Mouse (Mus musculus): ENCODE results near the gene Txnl4b. TPM values are rescaled to one million over a fixed set of nuclear protein-coding genes. Genes with fewer than 3 reads are reported as not detected.

The Txnl4b gene
- polyA plus RNA-seq (2016; fragmentation: Nextera tagmentation; extraction: Ambion mirVana) = 18.5 and 20.0 TPM in 2 replicates

GRCm38 (mm10) chr8:109565498-109566333 lies at the start of gene Txnl4b, which contains the start of gene Dhx38:
TSS of gene Txnl4b (plus strand) at chr8:109565892.
TSS of gene Dhx38 (minus strand) at chr8:109565861.
- peak within 1 kb of the TSS; percentile 95 for H3K27ac ChIP-seq
- peak within 1 kb of the TSS; percentile 89 for H3K4me3 ChIP-seq
- under 1% methylated on average over 52 of the region's 52 CpGs for WGBS
- H3K9me3 ChIP-seq = no peaks in the 10 kb centered on the region
- DNase-seq (ENCODE audit: low spot score) = peak; percentile 99
- H3K36me3 ChIP-seq = peaks cover 27% of the 10 kb centered on the region
- peaks cover 16% of the 10 kb centered on the region for H3K4me1 ChIP-seq
- no peaks in the 10 kb centered on the region for H3K27me3 ChIP-seq (ENCODE audit: insufficient read depth, poor library complexity, severe bottlenecking)

GRCm38 (mm10) chr8:109524008-109524407 lies 41.7 kb upstream of the Txnl4b start:
- Histone ChIP-seq H3K4me3 (no peak overlapping the region), H3K27ac (no peak overlapping the region), H3K4me1 (no peaks in the 10 kb centered on the region), H3K9me3 (no peaks in the 10 kb centered on the region), H3K36me3 (no peaks in the 10 kb centered on the region), H3K27me3 (ENCODE audit: insufficient read depth, poor library complexity, severe bottlenecking) (no peaks in the 10 kb centered on the region; the same call in 1 of the 2 replicates)
- 80% methylated on average over 2 of the region's 2 CpGs for WGBS
- no peak for DNase-seq (ENCODE audit: low spot score)

GRCm38 (mm10) chr8:109535140-109535990 lies 30.3 kb upstream of the Txnl4b start:
- Histone ChIP-seq H3K4me3 (no peak overlapping the region), H3K27me3 (ENCODE audit: insufficient read depth, poor library complexity, severe bottlenecking) (peaks cover 4% of the 10 kb centered on the region; the same call in 1 of the 2 replicates), H3K9me3 (no peaks in the 10 kb centered on the region), H3K4me1 (peaks cover 12% of the 10 kb centered on the region), H3K27ac (no peak overlapping the region), H3K36me3 (no peaks in the 10 kb centered on the region)
- peak; percentile 74 for DNase-seq (ENCODE audit: low spot score)
- 77% methylated on average over 19 of the region's 19 CpGs for WGBS

- Histone ChIP-seq H3K36me3 (no peaks in the 10 kb centered on the region), H3K4me3 (peak overlapping the region; percentile 28; the same call in 1 of the 2 replicates), H3K4me1 (peaks cover 12% of the 10 kb centered on the region), H3K9me3 (no peaks in the 10 kb centered on the region), H3K27ac (peak overlapping the region; percentile 84), H3K27me3 (ENCODE audit: insufficient read depth, poor library complexity, severe bottlenecking) (peaks cover 4% of the 10 kb centered on the region; the same call in 1 of the 2 replicates)
- 3% methylated on average over 5 of the region's 5 CpGs for WGBS
- DNase-seq (ENCODE audit: low spot score) = peak; percentile 92
Observed at GRCm38 (mm10) chr8:109536703-109537102, 29.0 kb upstream of the Txnl4b start.

- Histone ChIP-seq H3K4me1 (peaks cover 3% of the 10 kb centered on the region; the same call in 1 of the 2 replicates), H3K9me3 (no peaks in the 10 kb centered on the region), H3K27ac (no peak overlapping the region), H3K4me3 (no peak overlapping the region), H3K27me3 (ENCODE audit: insufficient read depth, poor library complexity, severe bottlenecking) (no peaks in the 10 kb centered on the region), H3K36me3 (peaks cover 16% of the 10 kb centered on the region)
- WGBS = 60% methylated on average over 5 of the region's 5 CpGs
- DNase-seq (ENCODE audit: low spot score) = no peak
Observed at GRCm38 (mm10) chr8:109542165-109542564, 23.5 kb upstream of the Txnl4b start.

GRCm38 (mm10) chr8:109542748-109543519 lies 22.8 kb upstream of the Txnl4b start:
- WGBS = 81% methylated on average over 8 of the region's 8 CpGs
- Histone ChIP-seq H3K36me3 (peaks cover 24% of the 10 kb centered on the region), H3K27me3 (ENCODE audit: insufficient read depth, poor library complexity, severe bottlenecking) (no peaks in the 10 kb centered on the region), H3K27ac (no peak overlapping the region), H3K4me3 (no peak overlapping the region), H3K4me1 (no peaks in the 10 kb centered on the region), H3K9me3 (no peaks in the 10 kb centered on the region)
- DNase-seq (ENCODE audit: low spot score) = no peak

GRCm38 (mm10) chr8:109544049-109544448 lies 21.6 kb upstream of the Txnl4b start:
- Histone ChIP-seq H3K36me3 (peaks cover 35% of the 10 kb centered on the region), H3K9me3 (no peaks in the 10 kb centered on the region), H3K4me3 (no peak overlapping the region), H3K27me3 (ENCODE audit: insufficient read depth, poor library complexity, severe bottlenecking) (no peaks in the 10 kb centered on the region), H3K27ac (no peak overlapping the region), H3K4me1 (no peaks in the 10 kb centered on the region)
- DNase-seq (ENCODE audit: low spot score) = no peak
- WGBS = 52% methylated on average over 3 of the region's 3 CpGs

- Histone ChIP-seq H3K27ac (no peak overlapping the region), H3K4me3 (no peak overlapping the region), H3K9me3 (no peaks in the 10 kb centered on the region), H3K36me3 (peaks cover 100% of the 10 kb centered on the region), H3K27me3 (ENCODE audit: insufficient read depth, poor library complexity, severe bottlenecking) (no peaks in the 10 kb centered on the region), H3K4me1 (no peaks in the 10 kb centered on the region)
- 46% methylated on average over 3 of the region's 3 CpGs for WGBS
- no peak for DNase-seq (ENCODE audit: low spot score)
Observed at GRCm38 (mm10) chr8:109551663-109552062, 14.0 kb upstream of the Txnl4b start.

- Histone ChIP-seq H3K27me3 (ENCODE audit: insufficient read depth, poor library complexity, severe bottlenecking) (no peaks in the 10 kb centered on the region), H3K4me3 (no peak overlapping the region), H3K4me1 (peaks cover 16% of the 10 kb centered on the region), H3K9me3 (no peaks in the 10 kb centered on the region), H3K36me3 (peaks cover 39% of the 10 kb centered on the region), H3K27ac (no peak overlapping the region)
- no peak for DNase-seq (ENCODE audit: low spot score)
- WGBS = 76% methylated on average over 2 of the region's 2 CpGs
Observed at GRCm38 (mm10) chr8:109563881-109564280, 1.8 kb upstream of the Txnl4b start.

- H3K9me3 ChIP-seq = no peaks in the 10 kb centered on the region
- H3K27ac ChIP-seq = peak overlapping the region; percentile 95
- H3K4me3 ChIP-seq = peak overlapping the region; percentile 89
- no peaks in the 10 kb centered on the region for H3K27me3 ChIP-seq (ENCODE audit: insufficient read depth, poor library complexity, severe bottlenecking)
- 6% methylated on average over 10 of the region's 10 CpGs for WGBS
- peaks cover 16% of the 10 kb centered on the region for H3K4me1 ChIP-seq
- H3K36me3 ChIP-seq = peaks cover 35% of the 10 kb centered on the region
- DNase-seq (ENCODE audit: low spot score) = no peak
Observed at GRCm38 (mm10) chr8:109564766-109565165, 926 bp upstream of the Txnl4b start.

GRCm38 (mm10) chr8:109571139-109571538 lies 5.4 kb downstream of the Txnl4b start:
- no peaks in the 10 kb centered on the region for H3K9me3 ChIP-seq
- no peak for DNase-seq (ENCODE audit: low spot score)
- H3K27ac ChIP-seq = no peak overlapping the region
- H3K4me1 ChIP-seq = 0 out of 2 replicates have a peak, but pooled peaks cover 7% of the 10 kb centered on the region
- WGBS = 90% methylated on average over 12 of the region's 12 CpGs
- peaks cover 9% of the 10 kb centered on the region; the same call in 1 of the 2 replicates for H3K36me3 ChIP-seq
- H3K4me3 ChIP-seq = no peak overlapping the region
- no peaks in the 10 kb centered on the region for H3K27me3 ChIP-seq (ENCODE audit: insufficient read depth, poor library complexity, severe bottlenecking)

- Histone ChIP-seq H3K36me3 (no peaks in the 10 kb centered on the region), H3K27ac (no peak overlapping the region), H3K4me1 (no peaks in the 10 kb centered on the region), H3K9me3 (no peaks in the 10 kb centered on the region), H3K4me3 (no peak overlapping the region), H3K27me3 (ENCODE audit: insufficient read depth, poor library complexity, severe bottlenecking) (peaks cover 9% of the 10 kb centered on the region; the same call in 1 of the 2 replicates)
- WGBS = 71% methylated on average over 4 of the region's 4 CpGs
- no peak for DNase-seq (ENCODE audit: low spot score)
Observed at GRCm38 (mm10) chr8:109576311-109576710, 10.6 kb downstream of the Txnl4b start.

Data from heart, embryonic 10.5 days (tissue).